Mouse (Mus musculus) heart, embryonic 16.5 days (tissue): ENCODE data around the gene Yif1a. TPM values are rescaled to one million over a fixed set of nuclear protein-coding genes. Genes with fewer than 3 reads are reported as not detected.

Experiments used
- ATAC-seq: fragments of 200-750 bp; cut with Nextera tagmentation; replicated peaks from 2 replicates; pipeline ENCODE4 v1.8.0; 2017; ENCODE audit warnings: moderate number of reproducible peaks; ENCODE audit not compliant: insufficient read depth, low FRiP score; ENCODE audit errors: extremely low read depth
- H3K27ac ChIP-seq: fragments of 300-500 bp; sonication (generic); 2 replicates; pipeline ENCODE4 v1.5.1; 2014; ENCODE audit warnings: mild to moderate bottlenecking, low read length, control low read depth, moderate library complexity
- H3K27me3 ChIP-seq: fragments of 300-500 bp; sonication (generic); 2 replicates; pipeline ENCODE4 v1.6.1; 2014; ENCODE audit warnings: low read length, mixed read lengths; ENCODE audit not compliant: control insufficient read depth, insufficient read depth
- H3K36me3 ChIP-seq: fragments of 300-500 bp; sonication (generic); 2 replicates; pipeline ENCODE4 v1.6.1; 2014; ENCODE audit not compliant: control insufficient read depth, insufficient read depth
- H3K4me1 ChIP-seq: fragments of 300-500 bp; sonication (generic); 2 replicates; pipeline ENCODE4 v1.6.1; 2014; ENCODE audit warnings: low read length, mixed read lengths; ENCODE audit not compliant: control insufficient read depth, insufficient read depth
- H3K4me2 ChIP-seq: fragments of 300-500 bp; sonication (generic); 2 replicates; pipeline ENCODE4 v1.6.1; 2014; ENCODE audit warnings: low read depth, mild to moderate bottlenecking, control low read depth, low read length
- H3K4me3 ChIP-seq: fragments of 300-500 bp; sonication (generic); 2 replicates; pipeline ENCODE4 v1.5.1; 2014; ENCODE audit warnings: mild to moderate bottlenecking, control low read depth, low read length
- H3K9ac ChIP-seq: fragments of 300-500 bp; sonication (generic); 2 replicates; pipeline ENCODE4 v1.6.1; 2014; ENCODE audit warnings: low read length, control low read depth
- H3K9me3 ChIP-seq: fragments of 300-500 bp; sonication (generic); replicated peaks from 2 replicates; pipeline ENCODE4 v1.6.1; 2016; ENCODE audit warnings: low read length; ENCODE audit not compliant: control insufficient read depth
- WGBS: fragments of 180-500 bp; shearing (Covaris S2); extraction: QIAGEN DNeasy Blood & Tissue Kit; methylation state at CpG from one replicate; pipeline ENCODE4 v1.1.7; 2014; 5-methylcytosine and 5-hydroxymethylcytosine counted together
- polyA plus RNA-seq: library from polyadenylated mRNA; unstranded; fragments of >200 nt; fragmentation: Nextera tagmentation; extraction: Ambion mirVana; gene quantifications from 2 replicates; pipeline ENCODE4 v1.2.1, GENCODE M21; 2015

Yif1a gene
- polyA plus RNA-seq, 1 experiment from 2014 or later: 94.1 TPM

GRCm38 (mm10) chr19:5122492-5122891, 34.2 kb downstream of the Yif1a start:
- Histone ChIP-seq H3K27me3 (no peaks in the 10 kb centered on the region; the same call in 1 of the 2 replicates), H3K4me3 (no peak overlapping the region), H3K27ac (no peak overlapping the region), H3K9ac (no peak overlapping the region), H3K4me2 (no peak overlapping the region), H3K4me1 (peaks cover 4% of the 10 kb centered on the region; the same call in 1 of the 2 replicates), H3K9me3 (no peaks in the 10 kb centered on the region), H3K36me3 (no peaks in the 10 kb centered on the region)
- ATAC-seq: no peak
- 42% methylated on average over 10 of the region's 10 CpGs for WGBS

- H3K27ac ChIP-seq: no peak overlapping the region
- no peak overlapping the region for H3K9ac ChIP-seq
- H3K27me3 ChIP-seq: no peaks in the 10 kb centered on the region; the same call in 1 of the 2 replicates
- H3K4me3 ChIP-seq: no peak overlapping the region
- H3K4me1 ChIP-seq: peaks cover 4% of the 10 kb centered on the region; the same call in 1 of the 2 replicates
- no peak for ATAC-seq
- no peaks in the 10 kb centered on the region for H3K9me3 ChIP-seq
- no peaks in the 10 kb centered on the region for H3K36me3 ChIP-seq
- H3K4me2 ChIP-seq: no peak overlapping the region
- 70% methylated on average over 3 of the region's 3 CpGs for WGBS
Observed at GRCm38 (mm10) chr19:5123241-5123640, 34.9 kb downstream of the Yif1a start.

GRCm38 (mm10) chr19:5124055-5124614, 35.8 kb downstream of the Yif1a start:
- no peak overlapping the region for H3K9ac ChIP-seq
- H3K36me3 ChIP-seq: no peaks in the 10 kb centered on the region
- no peaks in the 10 kb centered on the region; the same call in 1 of the 2 replicates for H3K27me3 ChIP-seq
- ATAC-seq: no peak
- no peaks in the 10 kb centered on the region for H3K9me3 ChIP-seq
- H3K4me2 ChIP-seq: no peak overlapping the region
- H3K4me3 ChIP-seq: no peak overlapping the region
- WGBS: 63% methylated on average over 7 of the region's 7 CpGs
- H3K4me1 ChIP-seq: no peaks in the 10 kb centered on the region
- H3K27ac ChIP-seq: no peak overlapping the region

GRCm38 (mm10) chr19:5129770-5130169, 41.4 kb downstream of the Yif1a start:
- H3K4me3 ChIP-seq: no peak overlapping the region
- WGBS: 33% methylated on average over 1 of the region's 1 CpGs
- no peak for ATAC-seq
- no peak overlapping the region for H3K4me2 ChIP-seq
- H3K36me3 ChIP-seq: peaks cover 2% of the 10 kb centered on the region; the same call in 1 of the 2 replicates
- no peak overlapping the region for H3K27ac ChIP-seq
- no peaks in the 10 kb centered on the region for H3K4me1 ChIP-seq
- H3K27me3 ChIP-seq: no peaks in the 10 kb centered on the region
- no peaks in the 10 kb centered on the region for H3K9me3 ChIP-seq
- H3K9ac ChIP-seq: no peak overlapping the region

GRCm38 (mm10) chr19:5131237-5131636, 42.9 kb downstream of the Yif1a start:
- no peaks in the 10 kb centered on the region for H3K4me1 ChIP-seq
- no peak overlapping the region for H3K9ac ChIP-seq
- H3K4me3 ChIP-seq: no peak overlapping the region
- no peak for ATAC-seq
- no peak overlapping the region for H3K4me2 ChIP-seq
- no peaks in the 10 kb centered on the region for H3K9me3 ChIP-seq
- no peak overlapping the region for H3K27ac ChIP-seq
- H3K27me3 ChIP-seq: no peaks in the 10 kb centered on the region
- 71% methylated on average over 4 of the region's 4 CpGs for WGBS
- H3K36me3 ChIP-seq: peaks cover 4% of the 10 kb centered on the region; the same call in 1 of the 2 replicates

GRCm38 (mm10) chr19:5139640-5140039, 51.3 kb downstream of the Yif1a start:
- Histone ChIP-seq H3K4me1 (peaks cover 3% of the 10 kb centered on the region; the same call in 1 of the 2 replicates), H3K9me3 (no peaks in the 10 kb centered on the region), H3K9ac (no peak overlapping the region), H3K4me2 (no peak overlapping the region), H3K27me3 (no peaks in the 10 kb centered on the region), H3K27ac (no peak overlapping the region), H3K4me3 (no peak overlapping the region), H3K36me3 (peaks cover 12% of the 10 kb centered on the region)
- no peak for ATAC-seq
- WGBS: 8% methylated on average over 2 of the region's 2 CpGs

Other genes with a start within 250 kb of the Yif1a start
- gene Ccs, start 249.2 kb upstream of the Yif1a start, polyA plus RNA-seq: 39.4 and 40.5 TPM in 2 replicates
- gene Ccdc87, start 249.2 kb upstream of the Yif1a start, polyA plus RNA-seq: 0.14 and 0.16 TPM in 2 replicates
- gene Ctsf, start 233.4 kb upstream of the Yif1a start, polyA plus RNA-seq: 35.0 and 42.0 TPM in 2 replicates
- gene Actn3, start 210.6 kb upstream of the Yif1a start, polyA plus RNA-seq: 5.2 and 10.7 TPM in 2 replicates
- gene Zdhhc24, start 209.9 kb upstream of the Yif1a start, polyA plus RNA-seq: 9.1 and 10.5 TPM in 2 replicates
- gene Bbs1, start 181.9 kb upstream of the Yif1a start, polyA plus RNA-seq: 1.8 and 2.8 TPM in 2 replicates
- gene Dpp3, start 160.3 kb upstream of the Yif1a start, polyA plus RNA-seq: 73.6 and 77.9 TPM in 2 replicates
- gene Peli3, start 145.4 kb upstream of the Yif1a start, polyA plus RNA-seq: 0.51 and 0.85 TPM in 2 replicates
- gene Mrpl11, start 126.4 kb upstream of the Yif1a start, polyA plus RNA-seq: 88.9 and 94.5 TPM in 2 replicates
- 0.09 and 0.10 TPM in 2 replicates for gene Npas4, start 98.2 kb upstream of the Yif1a start, polyA plus RNA-seq
- 12.6 and 13.8 TPM in 2 replicates for gene Slc29a2, start 64.7 kb upstream of the Yif1a start, polyA plus RNA-seq
- 43.4 and 43.5 TPM in 2 replicates for gene B4gat1, start 49.7 kb upstream of the Yif1a start, polyA plus RNA-seq
- gene AC124502.3, start 49.6 kb upstream of the Yif1a start, polyA plus RNA-seq: 2.6 and 2.7 TPM in 2 replicates
- 29.7 and 29.9 TPM in 2 replicates for gene Brms1, start 47.2 kb upstream of the Yif1a start, polyA plus RNA-seq
- 1.8 and 2.2 TPM in 2 replicates for gene Rin1, start 38.1 kb upstream of the Yif1a start, polyA plus RNA-seq
- 21.1 and 23.4 TPM in 2 replicates for gene Cd248, start 20.5 kb upstream of the Yif1a start, polyA plus RNA-seq
- gene Tmem151a, start 3.0 kb upstream of the Yif1a start, polyA plus RNA-seq: 3.2 and 4.6 TPM in 2 replicates
- 2.3 and 2.8 TPM in 2 replicates for gene Cnih2, start 10.0 kb downstream of the Yif1a start, polyA plus RNA-seq
- 227 and 233 TPM in 2 replicates for gene Rab1b, start 18.5 kb downstream of the Yif1a start, polyA plus RNA-seq
- 19.3 and 22.7 TPM in 2 replicates for gene Klc2, start 30.0 kb downstream of the Yif1a start, polyA plus RNA-seq
- 15.5 and 18.0 TPM in 2 replicates for gene Pacs1, start 184.6 kb downstream of the Yif1a start, polyA plus RNA-seq
- 210 and 211 TPM in 2 replicates for gene Sf3b2, start 206.9 kb downstream of the Yif1a start, polyA plus RNA-seq
- 7.3 and 7.7 TPM in 2 replicates for gene Gal3st3, start 209.8 kb downstream of the Yif1a start, polyA plus RNA-seq
- gene Catsper1, start 247.2 kb downstream of the Yif1a start, polyA plus RNA-seq: not detected in 2 replicates